Mouse (Mus musculus) brain, embryonic 18.5 days (tissue): Measurements from ENCODE around the gene Stk11ip.

ENCODE experiments used
- DNase-seq: peaks from one replicate; pipeline ENCODE4 v3.0.0-alpha.2; 2012; ENCODE audit warnings: low read depth, low spot score

Stk11ip gene

GRCm38 (mm10) chr1:75570403-75570802, 49.1 kb downstream of the Stk11ip start:
- no peak for DNase-seq

- DNase-seq, result no peak
Measured at GRCm38 (mm10) chr1:75572776-75573175, 51.4 kb downstream of the Stk11ip start.

- DNase-seq, result no peak
Measured at GRCm38 (mm10) chr1:75573715-75574114, 52.4 kb downstream of the Stk11ip start.

- DNase-seq, result no peak
Measured at GRCm38 (mm10) chr1:75574476-75575310, 53.4 kb downstream of the Stk11ip start.

GRCm38 (mm10) chr1:75581936-75582624, 60.8 kb downstream of the Stk11ip start:
- DNase-seq, result no peak

- DNase-seq, result no peak
Measured at GRCm38 (mm10) chr1:75582625-75582956, 61.3 kb downstream of the Stk11ip start.

GRCm38 (mm10) chr1:75583034-75583433, 61.7 kb downstream of the Stk11ip start:
- no peak for DNase-seq

GRCm38 (mm10) chr1:75586791-75587190, 65.5 kb downstream of the Stk11ip start:
- no peak for DNase-seq
